Mouse (Mus musculus): ENCODE results near the gene Lad1.

The Lad1 gene

DNA sequence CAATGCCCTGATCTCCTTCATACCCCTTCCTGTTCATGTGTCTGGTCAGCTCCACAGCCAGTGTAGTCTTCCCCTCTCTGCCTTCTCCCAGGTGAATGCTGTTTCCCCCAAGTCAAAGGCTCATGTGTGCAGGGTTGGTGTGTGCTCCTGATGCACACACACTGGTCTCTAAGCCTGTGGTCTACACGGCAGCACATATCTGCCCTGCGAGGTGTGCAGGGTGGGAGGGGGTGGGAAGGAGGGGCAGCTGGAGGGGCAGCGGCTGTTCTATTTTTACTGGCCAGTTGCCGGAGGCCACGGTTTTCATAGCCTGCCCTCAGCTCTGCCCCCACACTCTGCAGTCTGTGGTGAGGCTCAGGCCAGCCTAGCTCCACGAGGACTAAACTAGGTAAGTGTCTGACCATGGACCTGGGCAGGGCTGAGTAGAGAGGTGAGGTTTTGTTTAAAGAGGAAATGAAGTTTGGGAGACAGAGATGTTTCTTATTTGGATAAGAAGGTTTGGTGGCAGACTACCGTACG lies 19.2 kb upstream of the Lad1 start:
- in situ Hi-C loops (cut with MboI; ENCODE audit: low pct_unique_long_range_greater_than_20kb in 1 of 2, low sequenced_read_pairs in 2 of 2, unreplicated experiment in 1 of 2): no loop called here

DNA sequence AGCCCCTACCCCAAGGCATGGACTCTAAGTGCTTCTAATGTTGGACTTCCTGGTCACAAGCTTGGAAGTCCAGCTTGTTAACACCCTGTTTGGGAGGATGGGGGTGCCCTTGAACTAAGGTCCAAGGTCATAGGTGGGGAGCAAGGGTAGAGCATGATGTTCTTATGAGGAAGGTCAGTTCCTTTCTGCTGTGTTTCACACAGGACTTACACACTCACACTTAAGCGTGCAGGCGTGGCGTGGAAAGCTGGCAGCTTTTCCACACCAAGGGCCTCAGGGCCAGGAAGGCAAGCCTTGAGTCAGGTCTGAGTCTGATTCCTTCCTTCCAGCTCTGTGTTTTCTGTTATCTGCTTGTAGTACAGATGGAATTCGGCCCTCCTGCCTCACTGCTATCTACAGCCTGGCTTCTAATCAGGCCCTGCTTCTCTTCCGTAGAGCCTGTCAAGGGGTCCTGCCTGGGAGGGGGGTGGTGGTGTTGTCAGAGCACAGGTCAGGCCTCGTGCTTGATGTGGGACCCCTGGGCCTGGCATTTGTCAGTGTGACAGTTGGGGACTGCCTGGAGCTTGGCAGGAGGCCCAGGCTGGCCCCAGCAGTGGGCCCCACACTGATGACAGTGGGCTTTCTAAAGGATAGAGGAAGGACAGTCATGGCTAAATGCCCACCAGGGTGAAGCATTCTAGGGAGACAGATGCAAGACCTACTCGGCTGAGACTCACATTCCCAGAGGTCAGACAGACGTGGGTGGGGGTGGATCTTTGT lies 18.0 kb upstream of the Lad1 start:
- in situ Hi-C loops (cut with MboI; ENCODE audit: low pct_unique_long_range_greater_than_20kb in 1 of 2, low sequenced_read_pairs in 2 of 2, unreplicated experiment in 1 of 2): no loop called here

DNA sequence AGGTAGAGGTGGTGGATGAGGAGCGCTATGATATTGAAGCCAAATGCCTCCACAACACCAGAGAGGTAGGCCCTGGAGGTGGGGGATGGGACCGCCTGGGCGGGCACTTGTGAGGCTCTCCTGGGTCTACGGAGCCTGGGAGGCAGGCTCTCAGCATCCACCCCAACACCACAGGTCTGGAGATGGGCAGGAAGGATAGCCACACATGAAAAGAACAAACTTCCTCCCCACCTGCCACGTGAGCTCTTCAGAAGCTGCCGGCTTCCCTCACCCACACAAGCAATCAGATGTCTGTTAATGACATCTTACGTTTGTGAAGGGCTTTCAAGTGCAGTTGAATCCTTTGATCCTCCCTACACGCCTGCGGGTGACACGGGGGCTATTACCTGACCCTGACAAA lies 10.9 kb upstream of the Lad1 start:
- in situ Hi-C loops (cut with MboI; ENCODE audit: low pct_unique_long_range_greater_than_20kb in 1 of 2, low sequenced_read_pairs in 2 of 2, unreplicated experiment in 1 of 2): no loop called here

DNA sequence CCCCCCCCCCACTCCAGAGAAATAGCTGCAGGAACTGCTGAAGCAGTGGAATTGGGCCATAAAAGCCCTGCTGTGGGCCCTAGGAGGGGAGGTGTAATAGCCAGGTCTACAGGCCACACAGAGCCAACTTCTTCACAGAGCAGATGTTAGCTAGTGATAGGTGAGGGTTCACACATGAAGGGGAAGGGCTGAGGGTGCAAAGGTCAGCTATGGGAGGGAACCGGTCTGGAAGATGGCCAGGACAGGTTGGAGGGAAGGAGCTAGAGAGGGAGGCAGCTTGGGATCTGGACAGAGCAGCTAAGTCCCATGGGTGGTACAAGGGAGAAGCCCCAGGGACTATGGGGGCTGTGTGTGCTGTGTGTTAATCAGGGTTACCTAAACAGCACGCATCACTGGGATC lies 8.2 kb upstream of the Lad1 start:
- in situ Hi-C loops (cut with MboI; ENCODE audit: low pct_unique_long_range_greater_than_20kb in 1 of 2, low sequenced_read_pairs in 2 of 2, unreplicated experiment in 1 of 2): no loop called here

DNA sequence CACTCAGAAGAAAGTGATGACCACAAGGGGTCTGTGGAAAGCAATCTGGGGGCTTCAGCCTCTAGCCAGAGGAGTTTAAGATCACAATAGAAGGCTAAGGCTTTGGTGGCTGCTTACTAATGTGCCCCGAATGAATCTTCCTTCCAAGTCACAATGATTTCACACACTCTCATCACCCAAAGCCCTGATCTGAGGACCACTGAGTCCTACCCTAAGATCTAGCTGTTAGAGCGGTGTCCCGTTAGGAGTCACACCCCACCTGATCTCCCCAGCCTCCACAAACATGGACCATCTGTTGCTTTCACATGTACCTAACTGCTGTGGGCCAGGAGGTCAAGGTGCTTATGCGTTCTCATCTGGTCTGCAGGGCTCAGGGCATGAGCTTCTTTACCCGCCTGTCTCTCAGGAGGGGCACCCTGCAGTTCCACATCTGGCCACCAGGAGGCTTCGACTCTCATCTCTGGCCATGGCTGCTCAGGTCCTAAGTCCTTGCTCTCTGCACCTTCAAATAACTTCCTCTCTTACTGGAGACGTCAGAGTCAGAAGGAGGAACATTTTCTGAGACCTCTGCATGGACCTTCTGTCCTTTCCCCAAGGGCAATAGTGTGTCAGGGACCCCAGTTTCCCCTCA lies 7.3 kb upstream of the Lad1 start:
- in situ Hi-C loops (cut with MboI; ENCODE audit: low pct_unique_long_range_greater_than_20kb in 1 of 2, low sequenced_read_pairs in 2 of 2, unreplicated experiment in 1 of 2): no loop called here

DNA sequence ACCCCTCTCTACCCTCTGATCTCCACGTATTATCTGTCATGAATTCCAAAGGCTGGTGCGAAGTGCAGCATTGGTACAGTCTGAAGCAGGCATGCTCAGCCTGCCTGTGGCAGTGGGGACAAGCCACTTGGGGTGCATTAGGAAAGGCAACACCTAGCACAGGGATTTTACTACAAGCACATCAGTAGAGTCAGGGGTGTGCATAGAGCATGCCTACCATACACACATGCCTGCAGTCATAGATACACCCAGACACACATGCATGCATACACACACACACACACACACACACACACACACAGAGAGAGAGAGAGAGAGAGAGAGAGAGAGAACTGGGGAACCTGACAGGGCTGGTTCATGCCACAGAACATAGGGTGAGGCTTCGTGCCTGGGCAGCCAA lies 6.2 kb upstream of the Lad1 start:
- in situ Hi-C loops (cut with MboI; ENCODE audit: low pct_unique_long_range_greater_than_20kb in 1 of 2, low sequenced_read_pairs in 2 of 2, unreplicated experiment in 1 of 2): no loop called here

DNA sequence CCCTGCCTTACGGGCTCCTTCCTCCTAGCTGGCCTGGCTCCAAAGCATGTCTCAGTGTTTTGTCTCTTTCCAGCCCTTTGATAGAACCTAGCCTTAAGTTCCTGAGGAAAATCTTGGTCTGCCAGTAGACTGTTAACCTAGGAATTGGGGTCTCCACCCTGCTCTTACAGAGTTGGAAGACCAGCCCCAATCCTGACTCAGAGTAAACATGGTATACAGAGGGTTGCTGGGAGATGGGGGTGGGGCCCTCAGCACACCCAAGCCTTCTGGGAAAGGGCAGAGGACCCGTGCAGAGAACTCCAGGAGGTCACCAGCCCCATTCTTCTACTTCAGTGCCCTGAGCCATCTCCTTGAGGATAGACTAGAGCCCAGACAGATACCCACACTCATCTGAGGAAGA lies 5.8 kb upstream of the Lad1 start:
- in situ Hi-C loops (cut with MboI; ENCODE audit: low pct_unique_long_range_greater_than_20kb in 1 of 2, low sequenced_read_pairs in 2 of 2, unreplicated experiment in 1 of 2): no loop called here

DNA sequence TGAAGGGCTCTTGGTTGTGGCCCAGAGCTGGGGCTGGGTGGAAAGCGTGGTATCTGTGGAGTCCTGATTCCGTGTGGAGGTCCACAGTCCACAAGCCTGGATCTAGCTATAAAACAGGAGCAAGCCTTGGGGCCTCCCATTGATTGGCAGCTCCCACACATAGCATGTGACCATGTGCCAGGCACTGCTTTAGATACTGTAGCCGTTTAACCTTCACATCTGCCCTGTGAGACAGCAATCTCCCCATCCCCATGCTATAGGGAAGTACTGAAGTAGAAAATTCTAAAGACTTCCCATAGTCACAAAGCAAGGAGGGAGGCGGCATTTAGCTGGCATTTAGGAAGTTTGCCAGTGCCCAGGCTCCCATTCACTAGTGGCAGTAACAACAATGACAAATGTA lies 5.3 kb upstream of the Lad1 start:
- in situ Hi-C loops (cut with MboI; ENCODE audit: low pct_unique_long_range_greater_than_20kb in 1 of 2, low sequenced_read_pairs in 2 of 2, unreplicated experiment in 1 of 2): no loop called here

DNA sequence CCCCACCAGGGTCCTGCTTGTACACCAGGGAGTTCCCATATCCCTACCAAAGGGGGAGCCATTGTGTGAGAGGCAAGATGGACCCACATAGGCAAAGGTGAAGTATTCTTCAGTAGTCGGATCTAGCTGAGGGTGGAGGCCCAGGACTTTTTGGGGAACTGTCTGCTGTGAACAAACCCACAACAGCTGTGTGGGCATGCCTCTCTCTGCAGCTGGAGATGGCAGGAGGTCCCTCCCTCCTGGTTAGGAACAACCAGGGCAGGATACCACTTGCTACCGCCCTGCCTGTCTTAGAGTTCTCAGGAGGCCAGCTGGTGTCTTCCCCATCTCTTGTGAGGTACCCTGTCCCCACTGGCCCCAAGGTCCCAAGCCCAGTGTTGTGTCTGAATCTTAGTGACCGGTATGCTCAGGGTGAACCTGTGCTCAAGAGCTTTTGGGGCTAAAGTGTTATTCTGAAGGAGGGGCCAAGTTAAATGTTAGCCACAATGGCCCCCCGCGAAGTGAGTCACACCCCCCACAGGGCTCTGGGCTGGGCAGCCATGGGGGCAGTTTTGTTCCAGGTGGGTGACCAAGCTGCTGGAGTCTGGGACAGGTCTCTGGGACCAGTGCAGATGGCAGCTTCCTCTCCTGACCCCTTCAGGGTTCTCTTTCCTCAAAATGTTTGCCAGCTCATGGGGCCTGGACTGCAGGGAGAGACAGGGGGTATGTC lies 4.6 kb upstream of the Lad1 start:
- in situ Hi-C loops (cut with MboI; ENCODE audit: low pct_unique_long_range_greater_than_20kb in 1 of 2, low sequenced_read_pairs in 2 of 2, unreplicated experiment in 1 of 2): no loop called here

DNA sequence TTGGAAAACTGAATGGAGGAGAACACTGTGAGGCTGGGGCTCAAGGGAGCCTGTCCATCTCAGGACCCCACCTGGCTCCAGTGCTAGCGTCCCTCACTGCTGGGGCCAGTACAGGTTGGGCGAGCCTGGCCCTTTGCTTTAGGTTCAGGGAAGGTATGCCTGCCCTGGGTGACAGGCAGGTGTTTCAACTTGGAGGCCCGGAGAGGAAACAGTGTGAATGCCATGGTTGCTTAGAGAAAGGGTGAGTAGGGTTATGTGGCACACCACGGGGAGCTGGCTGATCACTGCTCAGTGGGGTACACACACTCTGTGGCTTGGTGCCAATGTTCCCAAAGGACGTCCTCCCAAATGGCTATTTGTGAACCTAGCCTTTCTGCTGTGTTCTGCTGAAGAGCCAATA lies 3.9 kb upstream of the Lad1 start:
- in situ Hi-C loops (cut with MboI; ENCODE audit: low pct_unique_long_range_greater_than_20kb in 1 of 2, low sequenced_read_pairs in 2 of 2, unreplicated experiment in 1 of 2): no loop called here

DNA sequence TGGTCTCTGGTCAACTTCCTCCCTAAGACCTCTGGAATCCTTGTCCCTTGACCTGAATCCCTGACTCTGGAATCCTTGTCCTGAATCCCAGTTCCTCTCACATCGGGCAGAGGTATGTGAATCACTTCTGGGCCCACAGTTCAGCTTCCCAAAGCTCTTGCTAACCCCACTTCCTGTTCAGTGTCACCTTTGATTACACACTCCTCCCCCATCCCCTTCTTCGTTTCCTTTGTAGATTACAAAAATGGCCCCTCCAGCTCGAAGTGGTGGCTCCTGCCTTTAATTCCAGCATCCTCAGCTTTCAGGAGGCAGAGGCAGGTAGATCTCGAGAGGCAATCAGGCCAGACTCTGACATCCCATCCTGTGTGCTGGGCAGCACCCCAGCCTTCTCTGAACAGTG lies 803 bp upstream of the Lad1 start:
- in situ Hi-C loops (cut with MboI; ENCODE audit: low pct_unique_long_range_greater_than_20kb in 1 of 2, low sequenced_read_pairs in 2 of 2, unreplicated experiment in 1 of 2): no loop called here

DNA sequence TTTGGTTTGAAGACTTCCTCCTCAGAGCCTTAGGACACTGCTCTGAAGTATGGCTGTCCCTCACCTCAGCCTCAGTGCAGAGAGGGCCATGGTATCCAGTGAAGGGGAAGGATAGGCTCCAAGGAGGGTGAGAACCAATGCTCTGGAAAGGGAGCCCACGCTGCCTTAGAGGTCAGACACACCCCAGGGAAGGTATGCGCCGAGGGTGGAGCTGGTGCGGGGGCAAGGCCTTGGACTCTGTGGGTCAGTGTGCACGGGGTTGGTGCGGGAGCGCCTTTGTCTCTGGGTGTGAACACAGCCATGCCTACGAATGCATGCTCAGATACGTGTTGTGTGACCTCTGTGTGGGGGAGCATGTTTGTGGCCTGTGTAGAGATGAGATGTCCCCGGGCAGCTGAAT lies 1.7 kb downstream of the Lad1 start:
- in situ Hi-C loops (cut with MboI; ENCODE audit: low pct_unique_long_range_greater_than_20kb in 1 of 2, low sequenced_read_pairs in 2 of 2, unreplicated experiment in 1 of 2): no loop called here

DNA sequence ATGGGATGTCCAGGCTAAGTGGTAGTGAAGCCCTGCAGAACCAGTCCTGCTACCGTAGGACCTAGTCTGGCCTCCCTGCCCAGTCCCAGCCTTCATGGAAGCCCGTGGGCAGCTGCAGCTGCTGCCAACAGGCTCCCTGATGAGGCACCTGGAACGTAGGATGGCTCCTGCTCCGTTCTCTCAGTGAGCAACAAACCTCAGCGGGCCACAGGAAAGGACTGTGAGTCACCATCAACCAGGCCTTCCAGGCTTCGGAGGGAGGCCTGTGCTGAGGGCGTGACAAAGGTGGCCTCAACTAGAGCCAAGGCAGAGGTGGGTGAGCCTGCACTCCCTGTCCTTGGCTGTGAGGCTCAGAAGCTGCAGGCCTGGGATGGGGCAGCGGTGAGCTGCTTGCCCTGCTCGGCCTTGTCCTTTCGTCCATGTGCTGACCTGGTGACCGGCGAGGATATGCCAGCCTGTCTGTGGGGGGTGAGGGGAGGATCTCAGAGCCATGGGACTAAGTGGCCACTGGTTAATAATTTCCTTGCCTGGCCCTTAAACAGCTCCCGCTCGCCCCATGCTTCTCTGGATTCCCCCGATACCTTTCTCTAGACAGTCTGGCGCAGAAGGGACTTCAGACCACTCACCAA lies 2.5 kb downstream of the Lad1 start:
- in situ Hi-C loops (cut with MboI; ENCODE audit: low pct_unique_long_range_greater_than_20kb in 1 of 2, low sequenced_read_pairs in 2 of 2, unreplicated experiment in 1 of 2): no loop called here

DNA sequence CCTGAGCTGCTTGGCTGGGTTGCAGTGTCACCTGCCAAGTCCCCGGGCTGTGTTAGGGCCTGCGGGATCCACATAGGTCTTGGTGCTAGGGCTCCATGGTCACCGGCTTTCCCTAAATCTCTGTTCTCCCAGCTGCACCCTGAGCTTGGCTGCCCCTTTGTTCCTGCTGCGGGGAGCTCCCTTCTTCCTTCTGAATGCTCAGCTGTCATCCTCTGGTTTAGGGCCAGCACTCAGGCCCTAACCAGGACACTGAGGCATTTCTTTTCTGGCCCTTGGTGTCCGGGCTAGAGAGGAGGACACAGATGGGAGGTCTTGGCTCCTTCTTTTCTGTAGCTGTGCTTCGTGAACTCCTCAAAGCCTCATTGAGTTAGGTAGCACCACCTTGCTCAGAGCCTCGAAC lies 3.4 kb downstream of the Lad1 start:
- in situ Hi-C loops (cut with MboI; ENCODE audit: low pct_unique_long_range_greater_than_20kb in 1 of 2, low sequenced_read_pairs in 2 of 2, unreplicated experiment in 1 of 2): no loop called here

DNA sequence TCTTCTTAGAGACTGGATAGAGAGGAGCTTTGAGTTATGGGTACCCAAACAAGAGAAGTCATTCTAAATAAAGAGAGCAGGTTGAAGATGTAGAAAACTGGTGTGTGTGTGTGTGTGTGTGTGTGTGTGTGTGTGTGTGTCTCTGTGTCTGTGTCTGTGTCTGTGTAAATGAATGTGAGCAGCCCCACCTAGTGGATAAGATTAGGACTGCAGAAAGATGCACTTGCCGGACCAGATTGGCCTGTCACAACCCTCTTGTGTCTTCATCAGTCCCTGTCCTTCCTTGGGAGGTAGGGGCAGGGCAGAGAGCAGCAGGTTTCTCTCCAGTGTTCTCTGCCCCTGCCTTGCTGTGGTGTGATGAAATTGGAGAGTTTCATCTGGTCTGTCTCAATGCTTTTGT lies 10.5 kb downstream of the Lad1 start:
- in situ Hi-C loops (cut with MboI; ENCODE audit: low pct_unique_long_range_greater_than_20kb in 1 of 2, low sequenced_read_pairs in 2 of 2, unreplicated experiment in 1 of 2): no loop called here

DNA sequence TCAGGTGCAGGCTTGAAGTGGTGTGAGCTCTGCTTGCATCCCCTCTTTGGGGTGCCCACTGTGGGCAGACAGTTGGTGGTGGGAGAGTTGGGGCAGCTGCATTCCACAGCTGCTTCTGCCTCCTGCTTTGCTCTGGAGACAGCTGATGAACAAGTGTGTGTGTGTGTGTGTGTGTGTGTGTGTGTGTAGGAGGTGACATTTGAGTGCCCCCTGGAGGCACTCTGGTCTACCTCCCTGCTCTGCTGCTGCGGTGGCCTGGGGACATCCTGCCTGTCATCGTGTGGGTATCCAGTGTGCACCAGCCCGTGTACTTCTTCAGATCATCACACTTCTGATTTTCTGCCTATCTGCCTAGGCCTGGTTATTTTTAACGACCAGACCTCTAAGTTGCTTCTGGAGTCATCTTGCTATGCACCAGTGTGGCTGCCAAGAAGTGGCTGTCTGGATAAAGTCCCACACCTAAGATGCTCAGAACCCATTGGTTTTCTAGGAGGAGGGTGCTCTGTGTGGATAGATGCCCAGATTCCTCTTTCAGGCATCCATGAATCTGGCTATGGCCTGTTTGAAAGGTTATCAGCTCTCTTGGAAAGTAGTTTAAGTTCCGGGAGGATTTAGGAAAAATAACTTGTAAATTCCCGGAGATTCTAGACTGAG lies 15.9 kb downstream of the Lad1 start:
- in situ Hi-C loops (cut with MboI; ENCODE audit: low pct_unique_long_range_greater_than_20kb in 1 of 2, low sequenced_read_pairs in 2 of 2, unreplicated experiment in 1 of 2): no loop called here

DNA sequence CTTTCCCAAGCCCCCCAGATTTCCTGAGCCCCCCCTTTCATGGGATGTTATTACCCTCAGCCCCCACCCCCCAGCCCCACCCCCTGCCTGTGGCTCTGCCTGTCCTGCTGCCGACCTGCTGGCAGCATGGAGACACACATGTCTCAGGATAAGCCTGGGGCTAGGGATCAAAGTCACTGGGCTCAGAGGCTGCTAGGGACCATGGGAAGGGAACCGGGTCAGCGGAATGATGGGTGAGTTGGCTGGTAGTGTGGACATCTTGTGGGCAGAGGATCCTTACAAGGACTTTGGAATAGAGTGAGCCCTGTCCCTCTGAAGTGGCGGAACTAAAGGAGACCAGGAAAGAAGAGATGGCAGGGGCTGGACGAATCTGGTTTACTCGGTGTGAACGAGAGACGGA lies 16.6 kb downstream of the Lad1 start:
- in situ Hi-C loops (cut with MboI; ENCODE audit: low pct_unique_long_range_greater_than_20kb in 1 of 2, low sequenced_read_pairs in 2 of 2, unreplicated experiment in 1 of 2): no loop called here

DNA sequence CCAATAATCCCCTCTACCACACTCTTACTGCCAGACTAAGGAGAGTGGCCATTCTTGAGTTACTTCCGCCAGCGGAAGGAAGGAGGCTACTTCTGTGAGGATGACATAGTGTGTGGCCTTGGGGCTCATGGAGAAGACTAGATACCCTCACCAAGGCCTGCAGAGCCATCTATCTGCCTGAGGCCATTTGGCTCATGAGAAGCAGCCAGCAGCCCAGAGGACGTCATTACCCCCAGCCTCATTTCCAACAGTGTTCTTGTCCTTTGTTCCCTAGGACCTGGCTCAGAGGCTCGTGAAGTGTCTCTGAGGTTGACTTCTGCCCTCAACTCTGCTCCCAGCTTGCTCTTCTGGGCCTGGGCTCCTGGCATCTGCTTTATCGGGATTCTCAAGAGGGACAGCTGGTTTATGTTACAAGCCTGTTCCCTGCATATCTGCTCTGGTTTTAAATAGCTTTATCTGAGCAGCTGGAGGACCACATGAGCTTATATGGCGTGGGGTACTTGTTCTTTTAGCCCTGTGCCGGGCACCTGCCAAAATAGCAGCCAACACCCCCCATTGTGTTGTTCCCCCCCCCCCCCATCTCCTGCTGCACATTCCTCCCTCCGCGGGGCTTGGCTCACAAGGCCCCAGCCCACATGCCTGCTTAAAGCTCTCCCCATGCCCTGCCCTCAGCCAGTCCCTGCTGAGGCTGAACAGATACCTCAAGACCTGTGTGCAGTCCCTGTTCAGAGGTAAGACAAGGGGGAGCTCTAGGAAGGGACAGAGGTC lies 17.5 kb downstream of the Lad1 start, which contains the start of gene Tnnt2:
Tnnt2 (plus strand) TSS at position 639 of the 768 bp plus-strand sequence.
- in situ Hi-C loops (cut with MboI; ENCODE audit: low pct_unique_long_range_greater_than_20kb in 1 of 2, low sequenced_read_pairs in 2 of 2, unreplicated experiment in 1 of 2): no loop called here

All from mouse embryonic stem cell (cell line).